Mouse (Mus musculus): ENCODE results near the gene Gps2.

GRCm38 (mm10) chr11:69960616-69961015 is 46.9 kb downstream of the Gps2 start:
- TF ChIP-seq ELF1 (IDR thresholded peaks at IDR 0.05; ENCODE audit: low read depth, low read length), result no peak
- no peak for TF ChIP-seq POLR2A (IDR thresholded peaks at IDR 0.05; ENCODE audit: low read depth, low read length)
- TF ChIP-seq CTCF (conservative IDR thresholded peaks at IDR 0.05 in 1 of 2, IDR thresholded peaks at IDR 0.05 in 1 of 2; ENCODE audit: low read depth in 2 of 2, low read length in 2 of 2), result peak; percentile 62 to 70
- no peak for TF ChIP-seq RCOR1 (conservative IDR thresholded peaks at IDR 0.05; ENCODE audit: low read depth, low read length)
- no peak for TF ChIP-seq HCFC1 (IDR thresholded peaks at IDR 0.05; ENCODE audit: low read depth, low read length)
- no peak for TF ChIP-seq MAX (IDR thresholded peaks at IDR 0.05; ENCODE audit: low read length)
- peak; percentile 25 for TF ChIP-seq RAD21 (IDR thresholded peaks at IDR 0.05; ENCODE audit: low read depth, low read length)
- no peak for TF ChIP-seq UBTF (IDR thresholded peaks at IDR 0.05; ENCODE audit: low read depth, low read length)
- TF ChIP-seq MXI1 (IDR thresholded peaks at IDR 0.05; ENCODE audit: low read depth, low read length), result no peak
- TF ChIP-seq CHD1 (IDR thresholded peaks at IDR 0.05; ENCODE audit: low read depth, low read length), result no peak
- TF ChIP-seq BHLHE40 (IDR thresholded peaks at IDR 0.05; ENCODE audit: low read depth, low read length), result no peak
- no peak for TF ChIP-seq JUN (IDR thresholded peaks at IDR 0.05; ENCODE audit: insufficient read depth, low read depth, low read length)
- TF ChIP-seq IRF4 (IDR thresholded peaks at IDR 0.05; ENCODE audit: low read depth, low read length), result no peak
